In the genomic region with DNA sequence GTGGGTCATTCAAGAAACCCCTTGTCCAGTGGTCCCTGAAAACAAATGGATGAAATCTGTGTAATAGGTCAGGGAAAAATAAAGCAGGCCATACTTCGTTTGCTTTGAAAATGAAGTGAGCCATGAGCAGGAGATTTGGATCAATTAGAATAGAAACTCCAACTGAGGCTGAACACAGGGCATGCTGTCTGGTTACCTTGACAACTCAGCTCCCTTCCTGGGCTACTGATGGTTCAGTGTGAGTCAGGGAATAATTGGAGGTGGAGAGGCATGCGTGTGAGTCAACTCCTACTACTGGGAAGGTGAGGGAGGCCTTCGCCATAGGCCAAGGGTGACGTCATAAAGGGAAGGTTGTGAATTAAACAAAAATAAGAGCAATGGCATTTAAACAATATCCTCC, we compare ENCODE assay signal across 17 mouse cellular contexts.
DNase-seq lines count a peak whose midpoint lies in the region; TF ChIP-seq lines count a peak whose summit lies in the region.
"Had no signal": no experiment of that assay in that cellular context is flagged by ENCODE, and none has a peak within 500 bp of the region (broad histone marks: within the 10 kb centered on the region; RNA-seq: fewer than 3 reads in every experiment).

No protein-coding gene starts in this region.

- H3K27ac ChIP-seq in layer of hippocampus, adult 2 months = peak overlapping the region; percentile 71
- H3K27ac ChIP-seq: embryonic facial prominence, embryonic 13.5 days; heart, embryonic 10.5 days had no signal

- no peak overlapping the region for H3K4me3 ChIP-seq in layer of hippocampus, adult 2 months
- H3K4me3 ChIP-seq: embryonic facial prominence, embryonic 13.5 days; heart, embryonic 10.5 days had no signal

- TF ChIP-seq CTCF in layer of hippocampus, adult 2 months (conservative IDR thresholded peaks at IDR 0.05) = no peak

- DNase-seq in embryo, embryonic 10.5 days (ENCODE audit: low spot score) = peak; percentile 6
- no peak for DNase-seq in embryo, embryonic 10 days (ENCODE audit: low spot score)
- peak; percentile 26 to 40 for DNase-seq in left cerebral cortex, adult 9 months (ENCODE audit: low spot score in 2 of 2)
- no peak for DNase-seq in left cerebral cortex, postnatal 36 days (ENCODE audit: low spot score in 2 of 2)
- DNase-seq in NIH3T3 (ENCODE audit: low read depth) = peak; percentile 7
- peak; percentile 16 to 69 for DNase-seq in layer of hippocampus, adult 2 months (ENCODE audit: low spot score in 2 of 2)
- DNase-seq in testis, postnatal 14 days (ENCODE audit: low spot score) = no peak
- no peak for DNase-seq in cerebellum, adult 8-10 months
- DNase-seq: cerebellum, adult 9-10 months; gastrocnemius, postnatal 36 days; kidney, adult 18-20 months; kidney, postnatal 10 days; liver, postnatal 0 days; lung, postnatal 10 days; thymus, adult 2 months had no signal

- intact Hi-C loops in left cerebral cortex, postnatal 36 days (cut with DNase I) = no loop called here

Comparison
In these comparisons a context has a peak if more than half of its experiments do, and no peak if none do; other contexts are left out.
1. DNase-seq: peak in embryo, embryonic 10.5 days (single experiment), left cerebral cortex, adult 9 months (2 of 2), NIH3T3 (single experiment) and layer of hippocampus, adult 2 months (2 of 2); none in embryo, embryonic 10 days (single experiment), left cerebral cortex, postnatal 36 days (0 of 2), testis, postnatal 14 days (single experiment) and cerebellum, adult 8-10 months (single experiment).